Mouse (Mus musculus) cerebellum, adult 11 months (tissue): ENCODE measurements around the gene Tnfsfm13.
"Not testable (repeated sequence)": the region's sequence is repeated elsewhere in the genome, so short reads cannot be mapped to it uniquely, and the experiment has no call there.

Experiments used
- DNase-seq: peaks from one replicate; pipeline ENCODE4 v3.0.0; 2022

Gene Tnfsfm13

GRCm38 (mm10) chr11:69695361-69696181 lies at the start of gene Tnfsfm13, which contains the start of gene Tnfsf12:
Gene Tnfsfm13 (minus strand): TSS chr11:69696098.
Gene Tnfsf12 (minus strand): TSS chr11:69695849.
- DNase-seq: peak; percentile 65

DNA sequence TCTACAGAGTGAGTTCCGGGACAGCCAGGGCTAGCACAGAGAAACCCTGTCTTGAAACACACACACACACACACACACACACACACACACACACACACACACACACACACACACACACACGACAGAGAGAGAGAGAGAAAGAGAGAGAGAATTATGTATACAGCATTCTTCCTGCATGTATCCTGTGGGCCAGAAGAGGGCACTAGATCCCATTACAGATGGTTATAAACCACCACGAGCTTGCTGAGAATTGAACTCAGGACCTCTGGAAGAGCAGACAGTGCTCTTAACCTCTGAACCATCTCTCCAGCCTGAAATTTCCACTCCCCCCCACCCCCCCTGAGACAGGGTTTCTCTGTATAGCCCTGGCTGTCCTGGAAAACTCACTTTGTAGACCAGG lies 35.5 kb upstream of the Tnfsfm13 start:
- not testable (repeated sequence) for DNase-seq

DNA sequence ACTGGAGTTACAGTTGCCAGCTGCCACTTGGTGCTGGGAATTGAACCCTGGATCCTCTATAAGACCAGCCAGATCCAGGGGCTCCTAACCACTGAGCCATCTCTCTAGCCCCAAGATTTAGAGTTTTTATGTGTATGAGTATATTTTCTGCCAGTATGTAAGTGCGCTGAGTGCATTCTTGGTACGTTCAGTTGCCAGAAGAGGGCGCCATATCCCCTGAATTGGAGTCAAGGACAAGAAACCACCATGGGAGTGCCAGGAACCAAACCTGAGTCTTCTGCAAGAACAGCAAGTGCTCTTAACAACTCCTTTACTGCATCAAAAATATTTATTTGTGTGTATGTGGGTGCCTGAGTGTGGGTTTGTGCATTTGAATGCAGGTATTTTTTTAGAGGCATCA lies 33.2 kb upstream of the Tnfsfm13 start:
- no peak for DNase-seq

- no peak for DNase-seq
These were observed 30.1 kb upstream of the Tnfsfm13 start for GRCm38 (mm10) chr11:69725951-69726350.

GRCm38 (mm10) chr11:69723074-69723473 lies 27.2 kb upstream of the Tnfsfm13 start:
- no peak for DNase-seq

GRCm38 (mm10) chr11:69720852-69721251 lies 25.0 kb upstream of the Tnfsfm13 start:
- no peak for DNase-seq

- no peak for DNase-seq
These were observed 23.5 kb upstream of the Tnfsfm13 start for GRCm38 (mm10) chr11:69719423-69719822.

GRCm38 (mm10) chr11:69718661-69719060 lies 22.8 kb upstream of the Tnfsfm13 start:
- DNase-seq: no peak

GRCm38 (mm10) chr11:69716953-69717352 lies 21.1 kb upstream of the Tnfsfm13 start:
- DNase-seq: no peak

DNA sequence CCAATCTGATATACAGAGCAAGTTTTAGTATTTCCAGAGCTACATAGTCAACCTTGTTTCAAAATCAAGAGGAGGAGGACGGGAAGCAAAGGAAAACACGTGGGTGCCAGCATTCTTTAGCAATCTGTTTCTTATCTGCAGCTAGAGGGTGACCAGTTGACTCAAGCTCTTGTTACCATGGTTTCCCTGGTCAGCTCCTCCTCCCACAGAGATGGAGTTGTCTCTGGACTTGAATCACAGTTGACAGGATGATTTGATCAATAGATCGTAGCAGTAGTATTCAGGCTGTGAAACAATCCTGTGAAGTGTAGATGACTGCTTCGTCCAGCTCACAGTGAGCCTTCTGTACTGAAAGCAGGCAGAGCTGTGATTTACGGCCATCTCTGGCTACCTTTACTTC lies 20.0 kb upstream of the Tnfsfm13 start:
- DNase-seq: no peak

- no peak for DNase-seq
These were observed 19.6 kb upstream of the Tnfsfm13 start for GRCm38 (mm10) chr11:69715482-69715881.

DNA sequence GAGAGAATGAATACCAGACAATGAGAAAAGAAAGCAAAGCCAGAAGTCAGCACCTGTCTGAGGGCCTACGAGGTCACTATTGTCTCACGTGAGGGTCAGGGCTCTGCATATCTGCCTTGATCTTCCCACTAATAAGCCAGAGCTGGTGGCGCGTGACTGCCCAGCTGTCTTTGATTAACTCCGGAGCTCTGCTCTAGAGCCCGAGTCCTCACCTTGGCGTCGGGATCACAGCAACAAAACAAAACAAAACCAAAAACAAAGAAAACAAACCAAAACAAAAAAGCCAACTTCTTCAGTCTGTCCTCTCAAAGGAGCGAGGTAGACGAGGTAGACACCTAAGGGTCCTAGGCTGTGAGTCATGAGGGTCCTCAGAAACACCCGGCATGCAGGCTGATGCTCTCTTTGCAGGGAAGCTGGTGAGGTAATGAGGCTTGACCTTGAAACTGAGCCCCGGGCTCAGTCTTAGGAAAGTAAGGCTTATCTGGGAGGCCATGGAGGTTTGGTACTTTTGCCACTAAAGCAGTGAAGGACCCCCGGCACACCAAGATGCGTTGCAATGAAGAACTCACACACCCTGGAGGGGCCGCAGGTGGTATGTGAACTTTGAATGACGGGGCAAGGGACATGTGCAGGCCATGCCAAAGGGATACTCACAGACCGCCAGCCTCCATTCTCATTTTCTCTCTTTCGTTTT lies 18.9 kb upstream of the Tnfsfm13 start:
- no peak for DNase-seq

DNA sequence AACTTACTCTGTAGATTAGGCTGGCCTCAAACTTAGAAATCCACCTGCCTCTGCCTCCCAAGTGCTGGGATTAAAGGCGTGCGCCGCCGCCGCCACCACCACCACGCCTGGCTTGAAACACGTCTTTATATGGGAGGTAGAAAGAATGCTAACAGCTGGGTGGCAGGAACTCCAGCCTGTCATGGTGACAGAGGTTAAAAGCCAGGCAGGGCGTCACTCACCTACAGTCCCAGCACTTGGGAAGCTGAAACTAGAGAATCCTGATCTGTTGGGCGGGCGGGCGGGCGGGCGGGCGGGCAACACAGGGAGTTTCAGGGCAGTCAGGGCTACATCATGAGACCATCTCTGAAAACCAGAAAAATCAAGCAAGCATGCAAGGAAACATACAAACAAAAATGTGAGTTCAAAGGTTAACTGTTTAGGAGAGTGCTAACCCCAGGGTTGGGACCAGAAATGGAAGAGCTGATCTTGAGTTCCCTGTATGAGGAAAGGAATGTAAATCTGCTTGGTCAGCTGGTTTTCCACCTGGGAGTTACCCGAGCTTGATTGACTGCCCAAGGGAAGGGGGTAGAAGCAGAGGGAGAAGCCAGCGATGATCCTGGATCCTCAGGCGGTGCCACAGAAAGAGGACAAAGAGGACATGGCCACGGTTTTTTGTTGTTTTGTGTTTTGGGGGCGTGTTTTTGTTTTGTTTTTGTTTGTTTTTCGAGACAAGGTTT lies 17.2 kb upstream of the Tnfsfm13 start:
- DNase-seq: no peak

DNA sequence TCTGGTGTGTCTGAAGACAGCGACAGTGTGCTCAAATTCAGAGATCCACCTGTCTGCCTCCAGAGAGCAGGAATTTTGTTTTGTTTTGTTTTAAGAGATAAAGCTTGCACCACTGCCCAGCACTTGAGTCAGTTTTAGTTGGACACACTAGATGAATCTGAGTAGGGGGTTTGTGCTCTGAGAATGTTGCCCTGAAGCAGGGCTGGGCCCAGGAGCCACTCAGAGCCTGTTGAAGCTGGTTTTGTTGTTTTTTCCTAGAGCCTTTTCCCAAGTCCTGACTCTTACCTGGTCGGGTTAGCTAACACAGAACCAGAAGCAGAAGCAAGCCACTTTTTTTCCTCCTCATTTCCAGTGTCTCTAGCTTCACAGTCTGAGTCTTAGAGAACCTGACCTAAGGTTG lies 15.2 kb upstream of the Tnfsfm13 start:
- no peak for DNase-seq

- DNase-seq: no peak
These were observed 14.6 kb upstream of the Tnfsfm13 start for GRCm38 (mm10) chr11:69710470-69710869.

DNA sequence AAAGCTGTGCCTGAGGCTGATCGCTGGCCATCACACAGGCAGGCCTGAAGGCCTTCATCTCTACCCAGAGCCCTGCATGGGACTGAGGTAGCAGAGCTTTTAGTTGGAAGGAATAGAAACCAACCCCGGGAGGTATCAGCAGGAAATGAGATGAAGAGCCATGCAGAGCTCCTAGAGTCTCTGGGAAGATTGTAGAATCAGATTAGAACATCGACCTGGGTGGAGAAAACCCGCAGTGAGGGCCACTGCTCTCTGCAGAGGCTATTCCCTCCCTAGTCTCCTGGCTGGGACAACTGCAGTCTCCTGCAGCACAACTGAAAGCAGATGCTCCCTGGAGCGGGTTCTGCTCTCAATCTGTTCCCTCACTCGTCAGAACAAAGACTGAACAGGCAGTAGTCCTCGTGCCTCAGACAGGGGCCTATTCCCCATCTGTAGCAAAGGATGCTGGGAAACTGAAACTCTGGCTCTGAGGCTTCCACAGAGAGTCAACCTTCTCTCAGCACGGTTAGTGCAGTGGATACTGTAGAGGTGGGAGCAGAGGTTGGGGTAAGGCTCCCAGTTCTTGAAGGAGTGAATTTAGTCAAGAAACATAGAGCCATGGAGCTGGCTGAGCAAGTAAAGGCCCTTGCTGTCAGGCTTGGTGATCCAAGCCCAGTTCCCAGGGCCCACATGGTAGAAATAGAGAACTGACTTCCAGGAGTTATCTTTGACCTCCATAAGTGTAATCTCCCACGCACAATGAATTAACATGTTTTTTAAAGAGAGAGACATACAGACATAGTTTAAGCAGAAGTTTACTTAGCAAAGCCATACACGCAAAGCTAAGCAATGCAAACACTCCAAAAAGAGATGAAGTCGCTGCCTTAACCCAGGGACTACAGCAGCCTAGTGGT lies 13.9 kb upstream of the Tnfsfm13 start:
- DNase-seq: no peak

GRCm38 (mm10) chr11:69708614-69709265 lies 12.8 kb upstream of the Tnfsfm13 start:
- no peak for DNase-seq

- no peak for DNase-seq
These were observed 12.0 kb upstream of the Tnfsfm13 start for GRCm38 (mm10) chr11:69707873-69708381.

DNA sequence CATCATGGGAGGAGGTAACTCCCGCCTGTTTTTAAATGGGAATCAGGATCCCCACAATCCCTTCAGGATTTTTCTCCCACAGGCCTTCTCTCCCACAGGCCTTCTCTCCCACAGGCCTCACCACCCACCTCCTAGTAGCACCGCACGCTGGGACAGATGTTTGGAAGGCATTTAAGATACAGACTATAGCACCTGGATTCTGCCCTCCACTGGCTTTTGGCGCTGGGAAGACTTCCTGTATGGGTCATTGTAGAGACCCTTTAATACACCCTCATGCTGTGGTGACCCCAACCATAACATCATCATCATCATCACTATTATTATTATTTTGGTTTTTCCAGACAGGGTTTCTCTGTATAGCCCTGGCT lies 11.6 kb upstream of the Tnfsfm13 start:
- DNase-seq: no peak

GRCm38 (mm10) chr11:69706775-69707479 lies 11.0 kb upstream of the Tnfsfm13 start:
- DNase-seq: peak; percentile 97

- DNase-seq: no peak
These were observed 8.7 kb upstream of the Tnfsfm13 start for GRCm38 (mm10) chr11:69704613-69705010.
